Mouse (Mus musculus): Measurements from ENCODE around the gene Gm20509.
A peak's percentile ranks its signal among the peaks of the same experiment; 100 is the strongest.
"Not testable (repeated sequence)": the region's sequence is repeated elsewhere in the genome, so short reads cannot be mapped to it uniquely, and the experiment has no call there.

The Gm20509 gene

DNA sequence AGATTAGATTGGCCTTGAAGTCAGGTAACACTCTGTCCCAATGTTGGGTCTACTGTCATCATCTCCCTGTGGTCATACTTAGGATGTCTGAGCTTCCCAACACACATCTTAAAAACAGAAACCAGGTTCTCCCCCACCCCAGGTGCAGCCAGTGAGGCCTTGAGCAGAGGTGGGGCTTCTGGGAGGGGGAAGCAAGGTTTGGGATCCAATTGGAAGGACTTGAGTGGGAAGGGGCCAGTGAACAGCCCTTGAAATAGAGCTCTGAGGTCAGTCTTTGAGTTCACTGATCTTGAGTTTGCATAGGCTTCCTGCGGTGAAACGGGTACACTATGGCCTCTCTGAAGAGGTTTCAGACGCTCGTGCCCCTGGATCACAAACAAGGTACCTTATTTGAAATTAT lies at the start of gene Gm20509:
Gene Gm20509 (plus strand): TSS at position 290 of the 400 bp plus-strand sequence.
- DNase-seq = no peak

GRCm38 (mm10) chr9:73055441-73055911 lies 46.8 kb upstream of the Gm20509 start:
- DNase-seq = no peak

GRCm38 (mm10) chr9:73059224-73059623 lies 43.0 kb upstream of the Gm20509 start:
- no peak for DNase-seq

- DNase-seq = no peak
These were observed 38.5 kb upstream of the Gm20509 start for GRCm38 (mm10) chr9:73063621-73064290.

- DNase-seq = no peak
These were observed 35.2 kb upstream of the Gm20509 start for GRCm38 (mm10) chr9:73067086-73067485.

DNA sequence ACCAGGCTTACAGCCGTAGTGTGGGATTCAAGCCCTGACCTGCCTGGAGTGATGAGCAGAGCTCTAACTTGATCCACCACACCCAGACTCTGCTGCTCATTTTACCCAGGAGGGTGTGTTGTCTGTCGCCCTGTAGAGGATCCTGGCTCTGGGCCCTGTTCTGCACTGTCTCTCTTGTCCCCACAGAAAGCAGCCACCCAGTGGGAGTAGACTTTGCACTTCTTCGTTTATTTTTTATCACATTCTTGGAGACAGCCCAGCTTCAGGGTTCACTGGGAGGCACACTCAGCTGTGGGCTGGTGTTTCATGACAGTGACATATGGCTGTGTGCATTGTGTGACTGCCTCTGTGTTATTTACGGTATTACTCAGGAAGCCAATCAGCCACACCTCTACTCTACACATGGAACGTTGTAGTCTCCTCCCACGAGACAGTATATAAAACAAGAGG lies 34.0 kb upstream of the Gm20509 start:
- DNase-seq = no peak

DNA sequence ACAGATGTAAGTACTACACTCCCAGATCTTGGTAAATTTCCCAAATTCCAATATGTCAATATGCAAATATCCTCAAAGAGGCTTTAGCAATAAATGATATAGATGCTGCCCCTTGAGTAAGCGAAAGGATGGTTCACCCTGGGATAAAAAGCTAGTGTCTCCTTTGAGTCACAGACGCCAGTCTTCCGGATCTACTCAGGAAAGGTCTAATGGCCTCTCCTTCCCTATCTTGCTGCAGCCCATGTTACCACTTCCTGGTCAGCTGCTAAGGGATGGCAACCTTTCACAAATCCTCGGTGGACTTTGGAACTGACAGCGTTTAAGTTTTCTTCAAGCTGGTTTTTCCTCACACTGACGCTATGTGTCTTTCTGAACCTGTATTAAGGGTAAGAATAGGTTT lies 33.6 kb upstream of the Gm20509 start:
- DNase-seq = no peak

DNA sequence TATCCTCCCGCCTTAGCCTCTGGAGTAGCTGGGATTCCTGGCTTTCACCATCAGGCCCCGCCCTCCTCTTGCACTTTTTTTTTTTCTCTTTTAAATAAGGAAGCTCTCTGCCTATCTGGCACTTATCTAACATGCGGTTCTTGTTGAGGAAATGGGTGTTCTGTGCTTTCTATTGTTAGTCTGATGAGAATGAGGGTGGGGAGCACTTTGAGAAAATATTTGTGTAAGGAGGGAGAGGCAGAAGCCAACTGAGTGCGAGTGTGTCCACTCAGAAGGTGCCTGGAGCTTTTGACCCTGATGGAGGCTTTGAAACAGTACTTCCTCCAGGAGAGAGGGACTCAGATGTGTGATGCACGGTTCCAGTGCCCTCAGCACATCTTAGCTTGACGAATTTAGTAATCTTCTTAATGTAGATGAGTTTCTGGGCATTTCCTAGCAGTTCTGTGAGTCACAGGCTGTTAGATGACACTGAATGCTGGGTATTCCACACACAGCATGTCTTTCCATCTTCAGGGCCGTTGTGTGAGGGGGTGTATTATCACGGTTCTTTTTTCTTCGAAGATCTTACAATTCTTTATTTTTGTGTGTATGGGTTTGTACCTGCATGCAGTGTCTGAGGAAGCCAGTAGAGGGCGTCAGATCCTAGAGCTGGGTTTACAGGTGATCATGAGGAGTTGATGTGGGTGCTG lies 31.2 kb upstream of the Gm20509 start:
- no peak for DNase-seq

- no peak for DNase-seq
These were observed 29.8 kb upstream of the Gm20509 start for GRCm38 (mm10) chr9:73072426-73072825.

DNA sequence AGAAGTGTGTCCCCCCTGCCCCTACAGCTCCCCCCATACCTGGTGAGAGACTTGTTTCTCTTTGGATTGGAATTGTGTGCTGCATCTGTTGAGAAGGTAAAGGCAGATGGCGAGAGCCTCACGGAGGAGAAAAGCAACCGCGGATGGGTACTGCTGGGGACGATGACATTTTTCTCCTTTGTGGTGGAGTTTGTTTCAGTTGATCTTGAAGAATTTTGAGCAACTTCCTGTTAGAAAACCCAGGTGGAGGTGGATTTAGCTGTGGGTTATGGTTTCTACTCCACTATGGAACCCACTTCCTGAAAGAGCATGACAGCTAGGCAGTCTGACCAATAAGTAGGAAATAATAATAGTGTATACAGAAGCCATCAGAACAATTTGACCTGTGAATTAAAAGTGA lies 29.1 kb upstream of the Gm20509 start:
- no peak for DNase-seq

DNA sequence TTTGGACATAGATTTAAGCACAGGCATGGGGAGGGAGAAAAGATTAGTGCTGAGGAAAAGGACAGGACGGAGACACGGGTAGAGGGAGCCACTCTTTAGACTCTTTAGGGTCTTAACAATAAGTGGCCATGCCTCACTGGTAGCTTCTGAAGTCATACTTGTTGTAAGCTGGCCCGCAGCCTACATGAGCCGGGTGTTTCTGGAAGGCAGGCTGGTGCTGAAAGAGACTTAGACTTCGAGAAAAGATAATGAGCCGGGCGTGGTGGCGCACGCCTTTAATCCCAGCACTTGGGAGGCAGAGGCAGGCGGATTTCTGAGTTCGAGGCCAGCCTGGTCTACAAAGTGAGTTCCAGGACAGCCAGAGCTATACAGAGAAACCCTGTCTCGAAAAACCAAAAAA lies 22.9 kb upstream of the Gm20509 start:
- DNase-seq = not testable (repeated sequence)

DNA sequence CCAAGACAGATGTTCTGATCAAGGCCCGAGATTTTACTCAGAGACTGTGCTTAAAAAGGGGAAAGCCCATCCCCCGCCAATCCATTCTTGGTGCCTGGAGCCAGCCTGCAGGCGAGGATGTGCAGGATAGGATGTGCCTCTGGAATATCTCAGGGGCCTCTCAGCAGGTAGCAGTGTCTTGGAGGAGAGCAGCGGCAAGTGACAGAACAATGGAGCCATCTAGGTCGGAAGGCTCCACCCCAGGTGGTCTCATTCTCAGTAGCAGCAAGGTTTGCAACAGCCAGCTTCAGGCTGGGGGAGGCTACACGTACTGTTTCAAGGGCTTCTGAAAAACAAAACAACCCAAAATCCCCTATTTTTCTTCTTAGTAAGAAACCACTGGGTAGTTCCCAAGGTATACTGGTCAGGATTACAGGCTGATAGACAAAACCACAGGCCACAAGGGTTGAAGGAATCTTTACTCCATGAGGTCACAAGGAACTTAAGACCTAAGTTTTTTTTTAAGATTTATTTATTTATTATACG lies 22.4 kb upstream of the Gm20509 start:
- DNase-seq = no peak

DNA sequence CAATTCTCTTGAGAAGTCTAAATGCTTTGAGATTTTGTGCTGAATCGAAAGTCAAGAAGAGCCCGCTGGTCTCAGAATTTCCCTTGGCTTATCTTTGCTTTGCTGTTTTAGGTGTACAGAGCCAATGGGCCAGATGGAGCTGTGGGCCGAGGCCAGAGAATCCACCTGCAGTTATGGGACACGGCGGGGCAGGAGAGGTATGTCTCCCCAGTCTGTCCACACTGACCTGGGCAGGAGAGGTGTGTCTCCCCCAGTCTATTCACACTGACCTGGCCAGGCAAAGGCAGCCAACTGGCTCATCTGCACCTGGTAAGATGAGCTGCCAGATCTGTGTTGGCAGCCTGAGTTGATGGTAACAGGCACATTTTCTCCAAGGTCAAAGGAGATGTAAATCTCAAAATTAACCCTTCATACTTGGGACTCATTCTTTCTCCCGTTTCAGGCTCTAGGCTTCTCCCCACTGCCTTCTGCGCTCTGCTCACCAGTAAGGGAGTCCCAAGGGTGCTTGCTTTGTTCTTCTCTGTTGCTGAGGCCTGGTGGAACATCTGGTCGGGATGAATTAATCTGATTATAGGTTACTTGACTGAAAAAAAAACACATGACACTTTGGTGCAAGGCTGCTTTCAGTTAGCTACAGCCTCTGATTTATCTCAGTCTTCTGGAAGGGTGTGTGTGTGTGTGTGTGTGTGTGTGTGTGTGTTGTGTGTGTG lies 19.8 kb upstream of the Gm20509 start:
- DNase-seq = peak; percentile 79

DNA sequence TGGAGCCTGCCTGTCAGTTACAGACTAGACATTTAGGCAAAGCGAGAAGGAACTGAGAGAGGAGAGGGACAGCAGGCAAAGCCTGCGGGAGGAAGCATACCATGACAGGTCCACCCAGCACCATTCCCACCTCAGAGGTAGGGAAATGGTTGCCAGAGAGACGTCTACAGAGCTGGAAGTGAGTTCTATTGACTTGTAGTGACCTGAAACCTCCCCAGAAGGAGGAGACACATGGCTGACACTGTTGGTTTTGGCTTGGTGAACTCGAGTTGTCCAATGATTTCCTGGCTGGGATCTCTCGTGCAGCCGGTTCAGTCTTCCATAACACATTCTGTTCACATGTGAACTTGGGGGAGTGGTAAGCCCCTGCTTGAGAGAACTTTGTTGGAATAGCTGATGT lies 18.3 kb upstream of the Gm20509 start:
- DNase-seq = no peak

GRCm38 (mm10) chr9:73085845-73086244 lies 16.4 kb upstream of the Gm20509 start:
- DNase-seq = no peak

DNA sequence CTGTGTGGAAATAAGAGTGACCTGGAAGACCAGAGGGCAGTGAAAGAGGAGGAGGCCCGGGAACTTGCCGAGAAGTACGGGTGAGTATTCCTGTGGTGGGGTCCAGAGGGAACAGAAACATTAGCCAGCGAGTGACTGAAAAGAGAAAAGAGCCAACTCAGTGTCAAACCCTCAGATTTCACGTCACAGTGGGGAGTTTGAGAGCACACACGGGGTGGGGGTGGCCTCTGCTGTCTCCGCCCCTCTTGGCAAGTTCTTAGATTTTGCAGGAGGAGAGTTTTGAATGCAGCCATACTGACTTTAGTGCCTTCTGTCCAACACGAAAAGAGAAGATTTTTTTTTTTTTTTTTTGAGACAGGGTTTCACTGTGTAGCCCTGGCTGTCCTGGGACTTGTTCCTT lies 15.1 kb upstream of the Gm20509 start:
- DNase-seq = no peak

GRCm38 (mm10) chr9:73087581-73087980 lies 14.7 kb upstream of the Gm20509 start:
- no peak for DNase-seq

DNA sequence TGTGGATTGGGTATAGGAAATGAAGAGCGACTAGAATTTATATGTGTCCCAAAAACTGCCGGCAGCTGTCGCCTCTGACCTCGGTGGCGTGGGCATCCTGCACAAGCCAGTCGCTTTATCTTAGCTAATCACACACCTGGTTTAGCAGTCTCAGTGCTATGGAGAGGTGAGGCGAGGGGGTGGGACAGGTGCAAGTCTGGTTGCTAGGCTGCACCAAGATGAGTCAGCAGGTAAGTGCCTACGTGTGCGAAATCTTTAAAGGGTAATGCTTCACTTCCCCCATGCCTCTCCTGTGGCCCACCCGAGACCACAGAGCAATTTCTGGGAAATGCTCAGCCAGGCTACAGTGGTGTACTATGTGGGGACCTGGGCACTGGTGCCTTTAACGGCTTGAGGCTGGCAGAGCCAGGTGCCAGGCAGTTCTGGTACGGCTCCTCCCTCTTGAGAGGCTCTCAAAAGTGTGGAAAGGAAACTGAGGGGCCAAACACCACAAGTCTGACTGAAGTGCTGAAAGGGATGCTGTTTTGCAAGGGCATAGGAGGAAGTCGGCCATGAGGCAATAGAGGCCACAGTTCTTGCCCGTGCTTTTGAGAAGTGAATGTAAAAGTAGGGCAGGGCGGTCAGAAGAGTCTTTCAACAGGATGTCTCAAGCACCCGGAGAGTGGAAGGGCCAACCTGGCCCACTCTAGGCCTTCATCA lies 12.9 kb upstream of the Gm20509 start:
- DNase-seq = no peak

DNA sequence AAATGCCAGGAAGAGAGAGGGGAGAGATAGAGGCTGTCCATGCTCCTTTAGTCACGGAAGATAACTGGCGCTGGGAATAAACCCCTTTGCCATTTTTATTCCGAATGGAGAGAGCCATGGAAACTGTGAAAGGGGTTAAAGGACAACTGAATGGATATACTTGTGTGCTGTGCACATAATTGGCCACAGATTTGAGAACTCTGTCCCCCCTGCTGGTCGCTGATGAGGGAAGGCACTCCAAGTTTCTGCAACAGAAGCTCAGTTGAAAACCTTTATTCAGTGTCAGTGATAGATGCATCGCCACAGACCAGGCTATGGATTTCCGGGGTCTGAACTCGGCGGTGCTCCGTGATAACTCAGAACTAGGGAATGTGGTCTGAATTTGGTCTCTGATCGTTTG lies 12.1 kb upstream of the Gm20509 start:
- DNase-seq = no peak

DNA sequence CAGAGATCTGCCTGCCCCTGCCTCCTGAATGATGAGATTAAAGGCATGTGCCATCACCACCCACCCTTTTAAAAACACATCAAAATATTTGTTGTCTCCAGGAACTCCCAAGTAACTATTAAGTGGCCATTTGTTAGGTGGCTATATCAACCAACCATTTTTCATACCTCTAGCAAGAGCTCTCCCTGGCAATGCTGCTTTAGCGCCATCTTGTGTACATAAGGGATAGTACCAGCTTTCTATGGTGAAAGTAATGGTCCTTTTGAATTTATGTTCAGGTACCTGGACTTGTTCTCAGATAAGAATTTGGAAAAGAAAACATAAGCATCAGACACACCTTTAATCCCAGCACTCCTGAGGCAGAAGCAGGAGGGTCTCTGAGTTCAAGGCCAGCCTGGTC lies 10.5 kb upstream of the Gm20509 start:
- peak; percentile 49 for DNase-seq

- no peak for DNase-seq
These were observed 7.7 kb upstream of the Gm20509 start for GRCm38 (mm10) chr9:73094580-73094979.

DNA sequence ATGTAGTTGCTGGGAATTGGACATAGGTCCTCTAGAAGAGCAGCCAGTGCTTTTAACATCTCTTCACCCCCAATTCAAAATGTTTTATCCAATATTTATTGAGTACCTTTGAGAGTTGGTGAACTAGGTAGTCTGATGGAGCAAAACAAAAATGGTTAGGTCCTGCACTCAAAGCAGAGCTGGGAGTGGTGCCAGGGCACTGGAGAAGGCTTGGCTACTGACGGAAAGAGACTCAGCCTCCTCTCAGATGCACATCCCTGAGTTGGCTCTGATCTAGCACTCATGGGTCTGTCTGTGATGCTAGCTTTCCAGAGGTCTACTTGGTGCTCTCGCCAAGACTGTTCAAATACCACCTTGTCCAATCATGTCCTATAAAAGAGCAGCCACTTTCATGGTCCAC lies 4.4 kb upstream of the Gm20509 start:
- DNase-seq = no peak

DNA sequence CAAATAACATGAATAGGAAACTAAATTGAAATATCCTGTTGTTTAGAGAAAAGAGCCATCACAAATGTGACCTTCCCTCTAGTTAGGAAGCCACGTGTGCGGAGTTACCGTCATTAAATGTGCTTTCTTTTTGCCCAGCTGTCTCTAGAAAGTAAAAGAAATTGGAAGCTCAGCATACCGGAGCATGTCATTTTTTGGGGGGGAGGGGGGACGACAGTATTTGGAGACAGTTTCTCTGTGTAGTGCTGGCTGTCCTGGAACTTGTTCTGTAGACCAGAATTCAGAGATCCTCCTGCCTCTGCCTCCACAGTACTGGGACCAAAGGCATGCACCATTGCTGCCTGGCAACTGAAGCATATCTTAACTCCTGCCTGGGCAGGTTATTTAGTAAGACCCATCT lies 734 bp upstream of the Gm20509 start, which contains the start of gene Khdc3:
Gene Khdc3 (plus strand): TSS at position 301 of the 400 bp plus-strand sequence.
- no peak for DNase-seq

All from cerebellum, adult 8-10 months (tissue).